Mouse (Mus musculus) naive thymus-derived CD4-positive, alpha-beta T cell, adult 2 months (primary cell): Measurements from ENCODE around the gene Specc1.

Experiments used
- DNase-seq: peaks from one replicate; pipeline ENCODE4 v3.0.0-alpha.2; 2011; ENCODE audit warnings: low read depth

The Specc1 gene

GRCm38 (mm10) chr11:62177395-62178113, 221.0 kb downstream of the Specc1 start:
- no peak for DNase-seq

- no peak for DNase-seq
Observed at GRCm38 (mm10) chr11:62180791-62181190, 224.2 kb downstream of the Specc1 start.

- no peak for DNase-seq
Observed at GRCm38 (mm10) chr11:62184900-62185299, 228.3 kb downstream of the Specc1 start.

GRCm38 (mm10) chr11:62187074-62187473, 230.5 kb downstream of the Specc1 start:
- no peak for DNase-seq

GRCm38 (mm10) chr11:62192050-62192449, 235.5 kb downstream of the Specc1 start:
- no peak for DNase-seq

- DNase-seq = no peak
Observed at GRCm38 (mm10) chr11:62193116-62193515, 236.6 kb downstream of the Specc1 start.

- DNase-seq = no peak
Observed at GRCm38 (mm10) chr11:62194217-62194616, 237.7 kb downstream of the Specc1 start.

- DNase-seq = no peak
Observed at GRCm38 (mm10) chr11:62200901-62201512, 244.4 kb downstream of the Specc1 start.

GRCm38 (mm10) chr11:62202645-62203044, 246.1 kb downstream of the Specc1 start:
- DNase-seq = no peak

GRCm38 (mm10) chr11:62209111-62209510, 252.5 kb downstream of the Specc1 start:
- no peak for DNase-seq

- DNase-seq = no peak
Observed at GRCm38 (mm10) chr11:62209891-62210290, 253.3 kb downstream of the Specc1 start.

GRCm38 (mm10) chr11:62213384-62213989, 256.9 kb downstream of the Specc1 start:
- DNase-seq = no peak

GRCm38 (mm10) chr11:62215107-62215506, 258.5 kb downstream of the Specc1 start:
- DNase-seq = no peak

- no peak for DNase-seq
Observed at GRCm38 (mm10) chr11:62217751-62218150, 261.2 kb downstream of the Specc1 start.

GRCm38 (mm10) chr11:62220756-62221510, 264.4 kb downstream of the Specc1 start:
- no peak for DNase-seq

- DNase-seq = no peak
Observed at GRCm38 (mm10) chr11:62223416-62223815, 266.9 kb downstream of the Specc1 start.

GRCm38 (mm10) chr11:62223962-62224361, 267.4 kb downstream of the Specc1 start:
- no peak for DNase-seq

- DNase-seq = no peak
Observed at GRCm38 (mm10) chr11:62224797-62225196, 268.2 kb downstream of the Specc1 start.

GRCm38 (mm10) chr11:62240631-62241261, 284.2 kb downstream of the Specc1 start:
- no peak for DNase-seq

- no peak for DNase-seq
Observed at GRCm38 (mm10) chr11:62243871-62244270, 287.3 kb downstream of the Specc1 start.

- DNase-seq = no peak
Observed at GRCm38 (mm10) chr11:62244471-62244870, 287.9 kb downstream of the Specc1 start.

GRCm38 (mm10) chr11:62247759-62248400, 291.3 kb downstream of the Specc1 start:
- no peak for DNase-seq
